Mouse (Mus musculus): ENCODE data around the gene Gm364. TPM values are rescaled to one million over a fixed set of nuclear protein-coding genes. Genes with fewer than 3 reads are reported as not detected.

Gene Gm364
- polyA plus RNA-seq (2017; shearing (Covaris generic)) = not detected

DNA sequence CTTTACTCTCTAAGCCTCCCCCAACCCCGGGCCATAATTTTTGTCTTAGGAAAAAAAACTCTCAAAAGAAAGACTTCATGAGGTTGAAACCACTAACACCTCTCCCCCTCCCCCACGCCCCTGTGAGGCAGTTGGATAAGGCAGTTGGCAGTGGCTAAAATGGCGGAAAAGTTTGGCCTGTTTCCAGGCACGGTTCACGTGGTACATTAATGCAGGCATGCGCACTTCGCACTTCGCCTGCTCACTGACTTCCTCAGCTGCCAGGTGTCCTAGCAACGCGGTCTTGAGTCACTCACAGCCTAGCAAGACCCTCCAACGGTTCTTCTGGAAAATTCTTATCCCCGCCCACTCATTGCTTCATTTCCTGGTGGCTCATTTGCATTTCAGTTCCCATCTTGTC, at the start of gene Gm364:
Gene Gm364, plus strand, starts transcription at position 386 of the 400 bp plus-strand sequence.

DNA sequence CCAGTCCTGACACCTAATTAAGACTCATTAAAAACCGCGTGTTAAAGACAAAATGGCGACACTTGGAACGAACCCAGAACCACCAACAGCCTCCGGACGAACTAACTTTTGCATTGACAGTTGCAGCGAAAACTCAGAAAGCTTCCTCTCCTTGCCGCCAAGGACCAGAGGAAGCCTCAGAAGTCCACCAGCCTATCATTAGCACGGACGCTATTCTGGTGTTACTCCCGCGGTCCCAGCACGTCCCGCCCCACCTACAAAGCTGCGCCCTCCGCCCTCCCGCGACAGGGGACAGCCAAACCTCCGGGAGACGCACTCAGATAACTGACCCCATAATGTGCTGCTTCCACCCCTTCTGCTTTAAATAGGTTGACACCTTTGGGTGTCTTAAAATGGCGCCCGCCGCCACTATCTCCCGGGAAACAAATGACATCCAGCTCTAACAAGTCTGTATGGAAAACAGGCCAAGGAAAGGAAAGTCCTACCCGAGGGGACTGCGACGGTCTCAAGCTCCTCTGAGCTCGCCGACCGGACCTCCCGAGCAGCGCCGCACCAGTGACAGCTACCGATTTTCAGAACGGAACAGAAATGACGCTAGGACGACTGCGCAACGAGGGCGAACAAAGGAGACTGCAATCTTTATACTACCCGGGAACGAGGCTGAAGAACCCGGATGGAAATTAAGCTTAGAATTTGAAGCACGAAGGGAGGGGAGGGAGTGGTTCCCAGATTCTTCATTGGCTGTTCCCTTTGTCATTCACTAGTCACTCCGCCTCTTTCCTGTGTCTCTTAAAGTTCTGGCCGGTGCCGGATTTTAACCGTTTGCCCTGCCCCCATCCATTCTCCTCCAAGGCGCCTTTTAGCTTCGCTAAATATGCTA, 16.3 kb upstream of the Gm364 start, which contains the start of gene Rbmx:
Gene Rbmx, minus strand, starts transcription at position 670 of the 880 bp plus-strand sequence.

DNA sequence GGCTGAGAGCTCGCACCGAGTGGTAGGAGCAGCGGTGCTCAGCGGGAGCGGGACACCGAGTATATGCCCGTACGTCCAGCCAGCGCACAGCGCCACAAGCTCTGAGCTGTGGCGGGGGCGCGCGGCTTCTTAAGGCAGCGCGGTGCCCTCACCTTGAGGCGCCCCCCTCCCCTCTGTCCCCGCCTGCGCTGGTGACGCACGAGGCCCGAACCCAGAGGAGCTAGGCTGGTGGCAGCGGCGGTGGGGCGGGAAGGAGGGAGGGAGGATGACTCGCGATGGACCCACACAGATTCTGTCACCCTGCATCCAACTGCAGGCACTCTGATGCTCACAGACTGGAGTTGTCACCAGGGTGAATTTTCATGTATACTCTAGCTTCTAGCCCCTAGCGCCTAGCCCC, 94.7 kb downstream of the Gm364 start, which contains the start of gene Gpr101:
Gene Gpr101, minus strand, starts transcription at position 124 of the 400 bp plus-strand sequence.

Other genes with a start within 250 kb of the Gm364 start
- 100 to 1,000 TPM in 1 of 2 experiments, 10 to 100 TPM in 1; 59.2 to 159 TPM for gene Cd40lg, start 197.0 kb upstream of the Gm364 start, polyA plus RNA-seq (2017; shearing (Covaris generic))
- 100 to 1,000 TPM; 116 to 123 TPM for gene Arhgef6, start 70.4 kb upstream of the Gm364 start, polyA plus RNA-seq (2017; shearing (Covaris generic))
- gene Rbmx, start 16.1 kb upstream of the Gm364 start, polyA plus RNA-seq (2017; shearing (Covaris generic)) = 10 to 100 TPM; 67.3 to 73.1 TPM
- not detected for gene Gpr101, start 94.6 kb downstream of the Gm364 start, polyA plus RNA-seq (2017; shearing (Covaris generic))